Mouse (Mus musculus): Measurements from ENCODE around the gene Nfkbid. TPM values are rescaled to one million over a fixed set of nuclear protein-coding genes. Genes with fewer than 3 reads are reported as not detected.

Gene Nfkbid
- polyA plus RNA-seq (2012; rRNA removed): 1.9 TPM in 2 replicates

GRCm38 (mm10) chr7:30421175-30421889, at the start of gene Nfkbid:
TSS of gene Nfkbid (plus strand) at chr7:30421732.

GRCm38 (mm10) chr7:30413596-30413995, 7.9 kb upstream of the Nfkbid start, which contains the start of gene Tyrobp:
TSS of gene Tyrobp (plus strand) at chr7:30413760.

GRCm38 (mm10) chr7:30419561-30420499, 1.7 kb upstream of the Nfkbid start, which contains the start of gene Hcst:
TSS of gene Hcst (minus strand) at chr7:30419854.

GRCm38 (mm10) chr7:30444971-30445751, 23.6 kb downstream of the Nfkbid start, which contains the start of gene Aplp1:
TSS of gene Aplp1 (minus strand) at chr7:30445535.

GRCm38 (mm10) chr7:30457629-30458330, 36.2 kb downstream of the Nfkbid start, which contains the start of the genes Kirrel2 and Nphs1:
TSS of gene Kirrel2 (minus strand) at chr7:30457690.
TSS of gene Nphs1 (plus strand) at chr7:30458315.

Other genes starting within 250 kb of the Nfkbid start
- 8.5 and 12.2 TPM in 2 replicates for gene Cox7a1, start 237.6 kb upstream of the Nfkbid start, polyA plus RNA-seq (2012; rRNA removed)
- gene Capns1, start 222.9 kb upstream of the Nfkbid start, polyA plus RNA-seq (2012; rRNA removed): 118 and 128 TPM in 2 replicates
- 52.4 and 53.8 TPM in 2 replicates for gene Polr2i, start 189.8 kb upstream of the Nfkbid start, polyA plus RNA-seq (2012; rRNA removed)
- gene Tbcb, start 189.5 kb upstream of the Nfkbid start, polyA plus RNA-seq (2012; rRNA removed): 16.3 and 18.1 TPM in 2 replicates
- gene Ovol3, start 186.0 kb upstream of the Nfkbid start, polyA plus RNA-seq (2012; rRNA removed): not detected in 2 replicates
- gene Thap8, start 141.6 kb upstream of the Nfkbid start, polyA plus RNA-seq (2012; rRNA removed): 0.03 and 0.06 TPM in 2 replicates
- gene Wdr62, start 141.3 kb upstream of the Nfkbid start, polyA plus RNA-seq (2012; rRNA removed): 7.1 and 8.5 TPM in 2 replicates
- 0.48 and 1.3 TPM in 2 replicates for gene Clip3, start 130.0 kb upstream of the Nfkbid start, polyA plus RNA-seq (2012; rRNA removed)
- 18.7 and 21.2 TPM in 2 replicates for gene Alkbh6, start 113.0 kb upstream of the Nfkbid start, polyA plus RNA-seq (2012; rRNA removed)
- 33.6 and 40.1 TPM in 2 replicates for gene Syne4, start 106.9 kb upstream of the Nfkbid start, polyA plus RNA-seq (2012; rRNA removed)
- 0.35 and 0.37 TPM in 2 replicates for gene E130208F15Rik, start 100.0 kb upstream of the Nfkbid start, polyA plus RNA-seq (2012; rRNA removed)
- 6.4 and 7.1 TPM in 2 replicates for gene Sdhaf1, start 97.8 kb upstream of the Nfkbid start, polyA plus RNA-seq (2012; rRNA removed)
- gene Lrfn3, start 59.0 kb upstream of the Nfkbid start, polyA plus RNA-seq (2012; rRNA removed): 4.1 and 4.2 TPM in 2 replicates
- gene Tyrobp, start 8.0 kb upstream of the Nfkbid start, polyA plus RNA-seq (2012; rRNA removed): 219 and 235 TPM in 2 replicates
- 9.2 and 10.5 TPM in 2 replicates for gene Hcst, start 1.9 kb upstream of the Nfkbid start, polyA plus RNA-seq (2012; rRNA removed)
- 2.4 and 2.6 TPM in 2 replicates for gene Aplp1, start 23.8 kb downstream of the Nfkbid start, polyA plus RNA-seq (2012; rRNA removed)
- 0.08 and 0.24 TPM in 2 replicates for gene Kirrel2, start 36.0 kb downstream of the Nfkbid start, polyA plus RNA-seq (2012; rRNA removed)
- 0.01 and 0.06 TPM in 2 replicates for gene Nphs1, start 36.6 kb downstream of the Nfkbid start, polyA plus RNA-seq (2012; rRNA removed)
- gene Prodh2, start 71.9 kb downstream of the Nfkbid start, polyA plus RNA-seq (2012; rRNA removed): 170 and 183 TPM in 2 replicates
- 3.4 and 4.6 TPM in 2 replicates for gene Arhgap33, start 113.3 kb downstream of the Nfkbid start, polyA plus RNA-seq (2012; rRNA removed)
- 3.5 and 4.6 TPM in 2 replicates for gene Hspb6, start 130.4 kb downstream of the Nfkbid start, polyA plus RNA-seq (2012; rRNA removed)
- 3.4 and 6.2 TPM in 2 replicates for gene Proser3, start 130.6 kb downstream of the Nfkbid start, polyA plus RNA-seq (2012; rRNA removed)
- 13.1 and 13.4 TPM in 2 replicates for gene Lin37, start 138.1 kb downstream of the Nfkbid start, polyA plus RNA-seq (2012; rRNA removed)
- gene U2af1l4, start 141.6 kb downstream of the Nfkbid start, polyA plus RNA-seq (2012; rRNA removed): 20.0 and 21.9 TPM in 2 replicates
- 0.68 and 0.95 TPM in 2 replicates for gene Gm49396, start 141.6 kb downstream of the Nfkbid start, polyA plus RNA-seq (2012; rRNA removed)
- 61.9 and 66.3 TPM in 2 replicates for gene Psenen, start 141.9 kb downstream of the Nfkbid start, polyA plus RNA-seq (2012; rRNA removed)
- gene Igflr1, start 143.7 kb downstream of the Nfkbid start, polyA plus RNA-seq (2012; rRNA removed): 1.2 and 1.3 TPM in 2 replicates
- gene Kmt2b, start 167.0 kb downstream of the Nfkbid start, polyA plus RNA-seq (2012; rRNA removed): 8.2 and 10.0 TPM in 2 replicates
- gene Zbtb32, start 177.2 kb downstream of the Nfkbid start, polyA plus RNA-seq (2012; rRNA removed): 0.24 and 0.36 TPM in 2 replicates
- gene Upk1a, start 191.1 kb downstream of the Nfkbid start, polyA plus RNA-seq (2012; rRNA removed): 0.23 and 0.35 TPM in 2 replicates
- gene Cox6b1, start 204.4 kb downstream of the Nfkbid start, polyA plus RNA-seq (2012; rRNA removed): 514 and 548 TPM in 2 replicates
- not detected in 2 replicates for gene Etv2, start 214.1 kb downstream of the Nfkbid start, polyA plus RNA-seq (2012; rRNA removed)
- 21.2 and 21.7 TPM in 2 replicates for gene Rbm42, start 228.6 kb downstream of the Nfkbid start, polyA plus RNA-seq (2012; rRNA removed)
- 13.8 and 14.4 TPM in 2 replicates for gene Haus5, start 243.3 kb downstream of the Nfkbid start, polyA plus RNA-seq (2012; rRNA removed)
- not detected in 2 replicates for gene Pmis2, start 249.9 kb downstream of the Nfkbid start, polyA plus RNA-seq (2012; rRNA removed)

All from liver, embryonic 18 days (tissue).